Mouse (Mus musculus): ENCODE measurements around the gene Insrr. TPM values are rescaled to one million over a fixed set of nuclear protein-coding genes. Genes with fewer than 3 reads are reported as not detected.
A peak's percentile ranks its signal among the peaks of the same experiment; 100 is the strongest.
"Not testable (repeated sequence)": the region's sequence is repeated elsewhere in the genome, so short reads cannot be mapped to it uniquely, and the experiment has no call there.

Insrr gene
- polyA plus RNA-seq, 1 experiment = 0.27 TPM

- no peak for TF ChIP-seq POLR2A (IDR thresholded peaks at IDR 0.05; ENCODE audit: extremely low read depth, insufficient read depth, low read length)
- no peak for TF ChIP-seq CTCF (IDR thresholded peaks at IDR 0.05; ENCODE audit: extremely low read depth, insufficient read depth, low read length)
- Histone ChIP-seq H3K27ac (ENCODE audit: insufficient read depth, low read length) (no peak overlapping the region), H3K4me3 (ENCODE audit: insufficient read depth, low read length) (no peak overlapping the region), H3K4me1 (ENCODE audit: control insufficient read depth, insufficient read depth, low read length) (no peaks in the 10 kb centered on the region)
Measured at GRCm38 (mm10) chr3:87844981-87845380, 48.2 kb downstream of the Insrr start.

DNA sequence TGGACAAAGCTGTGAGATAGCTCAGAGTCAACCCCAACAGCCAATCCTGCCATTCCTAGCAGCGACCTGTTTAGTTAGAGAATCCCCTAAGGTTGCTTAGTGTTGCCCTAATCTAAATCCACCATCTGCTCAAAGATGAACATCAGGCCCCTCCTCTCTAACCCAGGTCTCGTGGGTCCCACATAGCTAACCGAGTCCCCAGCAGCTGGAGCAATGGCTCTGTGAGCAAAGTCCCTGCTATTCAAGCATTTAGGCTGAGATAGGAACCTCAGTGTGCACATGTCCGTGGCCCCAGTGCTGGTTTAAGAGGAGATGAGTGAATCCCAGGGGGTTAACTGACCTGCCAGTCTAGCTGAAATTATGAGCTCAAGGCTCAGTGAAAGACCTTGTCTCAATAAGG lies 49.4 kb downstream of the Insrr start:
- Histone ChIP-seq H3K4me3 (ENCODE audit: insufficient read depth, low read length) (no peak overlapping the region), H3K27ac (ENCODE audit: insufficient read depth, low read length) (no peak overlapping the region), H3K4me1 (ENCODE audit: control insufficient read depth, insufficient read depth, low read length) (no peaks in the 10 kb centered on the region)
- no peak for TF ChIP-seq POLR2A (IDR thresholded peaks at IDR 0.05; ENCODE audit: extremely low read depth, insufficient read depth, low read length)
- TF ChIP-seq CTCF (IDR thresholded peaks at IDR 0.05; ENCODE audit: extremely low read depth, insufficient read depth, low read length) = no peak

- TF ChIP-seq CTCF (IDR thresholded peaks at IDR 0.05; ENCODE audit: extremely low read depth, insufficient read depth, low read length) = no peak
- TF ChIP-seq POLR2A (IDR thresholded peaks at IDR 0.05; ENCODE audit: extremely low read depth, insufficient read depth, low read length) = no peak
- Histone ChIP-seq H3K4me3 (ENCODE audit: insufficient read depth, low read length) (no peak within 1 kb of the TSS), H3K27ac (ENCODE audit: insufficient read depth, low read length) (no peak within 1 kb of the TSS), H3K4me1 (ENCODE audit: control insufficient read depth, insufficient read depth, low read length) (no peaks in the 10 kb centered on the region)
Measured at GRCm38 (mm10) chr3:87846650-87847110, 49.9 kb downstream of the Insrr start, which contains the start of gene Sh2d2a. Sh2d2a (plus strand) TSS chr3:87846755.

- no peaks in the 10 kb centered on the region for H3K4me1 ChIP-seq (ENCODE audit: control insufficient read depth, insufficient read depth, low read length)
- no peak overlapping the region for H3K27ac ChIP-seq (ENCODE audit: insufficient read depth, low read length)
- no peak for TF ChIP-seq POLR2A (IDR thresholded peaks at IDR 0.05; ENCODE audit: extremely low read depth, insufficient read depth, low read length)
- TF ChIP-seq CTCF (IDR thresholded peaks at IDR 0.05; ENCODE audit: extremely low read depth, insufficient read depth, low read length) = no peak
- H3K4me3 ChIP-seq (ENCODE audit: insufficient read depth, low read length) = no peak overlapping the region
Measured at GRCm38 (mm10) chr3:87847680-87848079, 50.9 kb downstream of the Insrr start.

- no peaks in the 10 kb centered on the region for H3K4me1 ChIP-seq (ENCODE audit: control insufficient read depth, insufficient read depth, low read length)
Measured at GRCm38 (mm10) chr3:87849117-87849516, 52.4 kb downstream of the Insrr start.

DNA sequence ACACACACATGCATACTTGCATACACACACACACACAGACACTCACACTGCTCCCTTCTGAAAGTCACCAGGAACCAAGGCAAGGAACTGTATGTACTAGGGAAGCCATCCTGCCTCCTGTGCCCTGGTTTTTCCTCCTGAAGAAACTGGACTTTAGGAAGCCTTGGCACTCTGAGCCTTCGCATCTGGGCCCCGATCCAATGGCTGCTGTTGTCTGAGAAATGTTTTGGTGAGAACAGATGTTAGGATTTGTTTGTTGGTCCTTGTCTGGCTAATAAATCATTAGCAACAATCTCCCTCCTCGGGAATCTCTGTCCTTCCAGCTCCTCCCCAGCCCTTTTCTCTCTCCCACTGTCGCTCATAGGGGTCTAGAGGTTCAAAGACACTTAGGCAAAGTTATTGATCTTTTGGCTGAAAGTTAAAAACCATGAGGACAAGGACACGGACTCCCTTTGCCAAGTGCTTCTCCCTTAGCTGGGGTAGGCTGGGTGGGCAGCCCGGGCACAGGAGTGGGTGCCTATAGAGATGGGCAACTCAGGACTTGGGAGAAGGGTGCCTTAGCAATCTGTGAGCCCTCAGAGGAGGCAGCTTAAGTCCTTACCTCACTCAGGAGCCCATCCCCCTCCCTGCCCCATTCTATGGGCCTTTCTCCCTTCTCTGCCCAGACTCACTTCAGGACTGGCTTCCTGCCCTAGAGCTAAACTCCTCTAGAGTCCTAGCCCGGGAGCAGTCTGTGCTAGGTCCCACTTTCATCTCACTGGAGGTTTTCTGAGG lies 58.2 kb downstream of the Insrr start:
- H3K4me3 ChIP-seq (ENCODE audit: insufficient read depth, low read length) = no peak overlapping the region
- H3K4me1 ChIP-seq (ENCODE audit: control insufficient read depth, insufficient read depth, low read length) = no peaks in the 10 kb centered on the region
- TF ChIP-seq CTCF (IDR thresholded peaks at IDR 0.05; ENCODE audit: extremely low read depth, insufficient read depth, low read length) (no peak), POLR2A (IDR thresholded peaks at IDR 0.05; ENCODE audit: extremely low read depth, insufficient read depth, low read length) (no peak)
- H3K27ac ChIP-seq (ENCODE audit: insufficient read depth, low read length) = no peak overlapping the region

More at GRCm38 (mm10) chr3:87849117-87849516, 52.4 kb downstream of the Insrr start:
- Histone ChIP-seq H3K4me3 (ENCODE audit: insufficient read depth, low read length) (no peak overlapping the region), H3K27ac (ENCODE audit: insufficient read depth, low read length) (no peak overlapping the region)
- TF ChIP-seq POLR2A (IDR thresholded peaks at IDR 0.05; ENCODE audit: extremely low read depth, insufficient read depth, low read length) (no peak), CTCF (IDR thresholded peaks at IDR 0.05; ENCODE audit: extremely low read depth, insufficient read depth, low read length) (no peak)

GRCm38 (mm10) chr3:87855936-87856335 lies 59.2 kb downstream of the Insrr start:
- no peaks in the 10 kb centered on the region for H3K4me1 ChIP-seq (ENCODE audit: control insufficient read depth, insufficient read depth, low read length)
- H3K27ac ChIP-seq (ENCODE audit: insufficient read depth, low read length) = no peak overlapping the region
- H3K4me3 ChIP-seq (ENCODE audit: insufficient read depth, low read length) = no peak overlapping the region
- TF ChIP-seq POLR2A (IDR thresholded peaks at IDR 0.05; ENCODE audit: extremely low read depth, insufficient read depth, low read length) = no peak
- TF ChIP-seq CTCF (IDR thresholded peaks at IDR 0.05; ENCODE audit: extremely low read depth, insufficient read depth, low read length) = no peak

DNA sequence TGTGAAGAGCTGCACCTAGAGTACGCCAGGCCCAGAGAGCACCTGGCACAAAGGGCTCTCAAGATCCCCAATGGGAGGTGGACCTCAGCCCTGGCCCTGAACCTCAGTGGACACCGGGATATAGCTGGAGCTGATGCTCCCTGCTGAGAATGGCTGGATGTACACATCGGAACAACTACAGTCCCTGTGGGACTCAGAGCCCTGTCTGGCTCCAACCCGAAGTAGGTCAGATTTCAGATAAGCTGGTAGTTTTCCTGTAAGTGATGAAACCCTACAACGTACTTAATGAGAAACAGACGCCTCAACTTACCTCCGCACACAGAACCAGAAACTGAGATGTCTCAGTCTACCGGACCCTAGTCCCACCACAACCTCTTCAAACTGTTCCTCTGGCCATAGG lies 60.9 kb downstream of the Insrr start:
- no peak overlapping the region for H3K27ac ChIP-seq (ENCODE audit: insufficient read depth, low read length)
- no peak overlapping the region for H3K4me3 ChIP-seq (ENCODE audit: insufficient read depth, low read length)
- TF ChIP-seq POLR2A (IDR thresholded peaks at IDR 0.05; ENCODE audit: extremely low read depth, insufficient read depth, low read length) (no peak), CTCF (IDR thresholded peaks at IDR 0.05; ENCODE audit: extremely low read depth, insufficient read depth, low read length) (no peak)
- H3K4me1 ChIP-seq (ENCODE audit: control insufficient read depth, insufficient read depth, low read length) = no peaks in the 10 kb centered on the region

DNA sequence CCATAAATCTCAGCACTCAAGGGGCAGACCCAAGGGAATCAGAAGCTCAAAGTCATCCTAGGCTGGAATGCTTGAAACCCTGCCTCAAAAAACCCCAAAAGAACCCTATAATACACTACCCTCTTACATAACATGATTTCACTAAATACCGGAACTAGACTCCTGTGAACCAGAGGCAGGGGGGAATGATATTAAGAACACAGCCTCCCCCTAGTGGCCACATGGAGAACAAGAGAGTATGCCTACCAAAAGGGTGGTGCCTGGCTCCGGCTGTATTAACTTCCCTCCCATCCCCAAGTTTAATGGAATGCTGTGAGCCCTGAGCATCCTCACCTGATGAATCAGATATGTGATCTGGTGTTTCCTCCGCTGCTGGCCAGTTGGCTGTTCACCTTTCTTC lies 63.1 kb downstream of the Insrr start:
- peak; percentile 66 for TF ChIP-seq CTCF (IDR thresholded peaks at IDR 0.05; ENCODE audit: extremely low read depth, insufficient read depth, low read length)
- TF ChIP-seq POLR2A (IDR thresholded peaks at IDR 0.05; ENCODE audit: extremely low read depth, insufficient read depth, low read length) = no peak
- Histone ChIP-seq H3K4me1 (ENCODE audit: control insufficient read depth, insufficient read depth, low read length) (no peaks in the 10 kb centered on the region), H3K4me3 (ENCODE audit: insufficient read depth, low read length) (no peak overlapping the region), H3K27ac (ENCODE audit: insufficient read depth, low read length) (no peak overlapping the region)

- not testable (repeated sequence) for H3K4me3 ChIP-seq (ENCODE audit: insufficient read depth, low read length); H3K27ac ChIP-seq (ENCODE audit: insufficient read depth, low read length); H3K4me1 ChIP-seq (ENCODE audit: control insufficient read depth, insufficient read depth, low read length)
Measured at GRCm38 (mm10) chr3:87864111-87864510, 67.4 kb downstream of the Insrr start.

Other genes starting within 250 kb of the Insrr start
- 36.0 and 38.0 TPM in 2 replicates for gene Arhgef11, start 179.4 kb upstream of the Insrr start, polyA plus RNA-seq (2012; rRNA removed)
- gene Lrrc71, start 48.3 kb upstream of the Insrr start, polyA plus RNA-seq (2012; rRNA removed) = 0.38 and 0.81 TPM in 2 replicates
- 0.40 TPM in 1 of 2 replicates, not detected in the other for gene Ntrk1, start 1.8 kb upstream of the Insrr start, polyA plus RNA-seq (2012; rRNA removed)
- 9.6 and 9.9 TPM in 2 replicates for gene Pear1, start 27.4 kb downstream of the Insrr start, polyA plus RNA-seq (2012; rRNA removed)
- gene Sh2d2a, start 49.8 kb downstream of the Insrr start, polyA plus RNA-seq (2012; rRNA removed) = 0.04 TPM in 1 of 2 replicates, not detected in the other
- gene Prcc, start 88.7 kb downstream of the Insrr start, polyA plus RNA-seq (2012; rRNA removed) = 36.6 and 37.2 TPM in 2 replicates
- gene Hdgf, start 109.4 kb downstream of the Insrr start, polyA plus RNA-seq (2012; rRNA removed) = 169 and 175 TPM in 2 replicates
- 69.2 and 72.4 TPM in 2 replicates for gene Mrpl24, start 122.6 kb downstream of the Insrr start, polyA plus RNA-seq (2012; rRNA removed)
- 11.3 and 12.0 TPM in 2 replicates for gene Isg20l2, start 133.4 kb downstream of the Insrr start, polyA plus RNA-seq (2012; rRNA removed)
- gene Rrnad1, start 133.8 kb downstream of the Insrr start, polyA plus RNA-seq (2012; rRNA removed) = 45.0 and 48.7 TPM in 2 replicates
- gene Crabp2, start 151.7 kb downstream of the Insrr start, polyA plus RNA-seq (2012; rRNA removed) = 5.2 and 6.2 TPM in 2 replicates
- gene Nes, start 174.1 kb downstream of the Insrr start, polyA plus RNA-seq (2012; rRNA removed) = 3.1 and 3.6 TPM in 2 replicates
- 378 and 380 TPM in 2 replicates for gene Bcan, start 203.3 kb downstream of the Insrr start, polyA plus RNA-seq (2012; rRNA removed)
- 38.5 and 52.4 TPM in 2 replicates for gene Hapln2, start 230.6 kb downstream of the Insrr start, polyA plus RNA-seq (2012; rRNA removed)
- gene Gpatch4, start 246.2 kb downstream of the Insrr start, polyA plus RNA-seq (2012; rRNA removed) = 14.1 and 14.3 TPM in 2 replicates

Measured in cortical plate, adult 2 months (tissue).